Mouse (Mus musculus) embryo, embryonic 9.5 days (tissue): ENCODE data around the gene Zbp1.

Source experiments
- DNase-seq: peaks from one replicate; pipeline ENCODE4 v3.0.0-alpha.2; 2017; ENCODE audit errors: extremely low spot score

The Zbp1 gene

GRCm38 (mm10) chr2:173179046-173179445 lies 39.7 kb downstream of the Zbp1 start:
- DNase-seq = no peak

GRCm38 (mm10) chr2:173177951-173178350 lies 40.8 kb downstream of the Zbp1 start:
- no peak for DNase-seq

- no peak for DNase-seq
These were observed 41.2 kb downstream of the Zbp1 start for GRCm38 (mm10) chr2:173177481-173177880.

- no peak for DNase-seq
These were observed 43.0 kb downstream of the Zbp1 start for GRCm38 (mm10) chr2:173175703-173176102.

GRCm38 (mm10) chr2:173174569-173174968 lies 44.2 kb downstream of the Zbp1 start:
- no peak for DNase-seq

- peak; percentile 77 for DNase-seq
These were observed 44.9 kb downstream of the Zbp1 start for GRCm38 (mm10) chr2:173173521-173174511.

- DNase-seq = peak; percentile 54
These were observed 45.7 kb downstream of the Zbp1 start for GRCm38 (mm10) chr2:173173008-173173407.

GRCm38 (mm10) chr2:173172386-173172785 lies 46.3 kb downstream of the Zbp1 start:
- DNase-seq = no peak

GRCm38 (mm10) chr2:173171956-173172355 lies 46.8 kb downstream of the Zbp1 start:
- DNase-seq = no peak

GRCm38 (mm10) chr2:173171470-173171869 lies 47.3 kb downstream of the Zbp1 start:
- DNase-seq = peak; percentile 80

GRCm38 (mm10) chr2:173170715-173171114 lies 48.0 kb downstream of the Zbp1 start:
- DNase-seq = no peak

- no peak for DNase-seq
These were observed 48.6 kb downstream of the Zbp1 start for GRCm38 (mm10) chr2:173170081-173170480.

GRCm38 (mm10) chr2:173168411-173168851 lies 50.3 kb downstream of the Zbp1 start:
- DNase-seq = no peak

GRCm38 (mm10) chr2:173165357-173165756 lies 53.4 kb downstream of the Zbp1 start:
- DNase-seq = no peak

GRCm38 (mm10) chr2:173164946-173165345 lies 53.8 kb downstream of the Zbp1 start:
- no peak for DNase-seq

- DNase-seq = no peak
These were observed 54.4 kb downstream of the Zbp1 start for GRCm38 (mm10) chr2:173164358-173164757.

GRCm38 (mm10) chr2:173163380-173163779 lies 55.3 kb downstream of the Zbp1 start:
- DNase-seq = no peak

- peak; percentile 85 for DNase-seq
These were observed 59.1 kb downstream of the Zbp1 start for GRCm38 (mm10) chr2:173159354-173160311.

- no peak for DNase-seq
These were observed 60.2 kb downstream of the Zbp1 start for GRCm38 (mm10) chr2:173158390-173159055.

- no peak for DNase-seq
These were observed 60.9 kb downstream of the Zbp1 start for GRCm38 (mm10) chr2:173157871-173158270.

GRCm38 (mm10) chr2:173157376-173157775 lies 61.3 kb downstream of the Zbp1 start:
- DNase-seq = no peak

GRCm38 (mm10) chr2:173156923-173157322 lies 61.8 kb downstream of the Zbp1 start:
- no peak for DNase-seq
